ENCODE assay signal across 10 mouse cellular contexts in the genomic region with DNA sequence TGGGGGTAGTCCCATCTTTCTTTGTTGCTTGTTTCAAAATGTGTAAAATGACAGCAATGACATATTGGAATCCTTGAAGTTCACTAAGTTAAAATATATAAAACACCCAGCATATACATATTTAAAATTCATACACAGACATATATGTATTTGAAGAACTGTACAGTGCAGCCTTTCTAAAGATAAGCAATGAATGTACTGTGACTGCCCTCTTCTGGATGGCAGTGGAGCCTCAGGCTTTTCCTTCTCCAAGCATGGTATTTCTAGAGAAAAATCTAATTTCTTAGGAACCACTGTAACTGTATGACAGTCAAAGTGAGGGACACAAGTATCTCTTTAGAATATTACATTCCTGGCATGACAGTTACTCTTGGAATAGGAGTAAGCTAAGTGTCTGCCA.
DNase-seq lines count a peak whose midpoint lies in the region; ATAC-seq and TF ChIP-seq lines count a peak whose summit lies in the region.
"Had no signal": no experiment of that assay in that cellular context is flagged by ENCODE, and none has a peak within 500 bp of the region (broad histone marks: within the 10 kb centered on the region; RNA-seq: fewer than 3 reads in every experiment).

No protein-coding gene starts in this region.

- no peak overlapping the region for H3K4me3 ChIP-seq in intestine, postnatal 0 days (ENCODE audit: low read depth, low read length)
- no peak overlapping the region for H3K4me3 ChIP-seq in intestine, embryonic 16.5 days (ENCODE audit: low read length)
- H3K4me3 ChIP-seq in thymus, adult 2 months (ENCODE audit: control insufficient read depth, insufficient read depth, low read length): no peak overlapping the region
- H3K4me3 ChIP-seq: embryonic facial prominence, embryonic 13.5 days; liver, embryonic 15.5 days had no signal

- no peak overlapping the region for H3K27ac ChIP-seq in intestine, postnatal 0 days (ENCODE audit: low read depth, low read length)
- H3K27ac ChIP-seq in intestine, embryonic 16.5 days (ENCODE audit: low read length): no peak overlapping the region
- H3K27ac ChIP-seq in thymus, adult 2 months (ENCODE audit: control insufficient read depth, insufficient read depth, low read length): no peak overlapping the region
- H3K27ac ChIP-seq: embryonic facial prominence, embryonic 13.5 days; liver, embryonic 15.5 days had no signal

- H3K27me3 ChIP-seq in intestine, postnatal 0 days (replicated peaks; ENCODE audit: control insufficient read depth, insufficient read depth, low read length): no peaks in the 10 kb centered on the region
- H3K27me3 ChIP-seq in intestine, embryonic 16.5 days (replicated peaks; ENCODE audit: control insufficient read depth, insufficient read depth, low read length): no peaks in the 10 kb centered on the region
- H3K27me3 ChIP-seq in thymus, adult 2 months (ENCODE audit: control insufficient read depth, insufficient read depth, low read length): no peaks in the 10 kb centered on the region
- H3K27me3 ChIP-seq: embryonic facial prominence, embryonic 13.5 days; liver, embryonic 15.5 days had no signal

- ATAC-seq in intestine, postnatal 0 days: no peak
- no peak for ATAC-seq in intestine, embryonic 16.5 days

- intact Hi-C loops in left cerebral cortex, postnatal 14 days (cut with DNase I): loop anchor here (2.0 kb wide), 1 partner anchor 280 kb away; no protein-coding TSS in a partner anchor

- H3K4me2 ChIP-seq in intestine, postnatal 0 days (replicated peaks; ENCODE audit: low read depth): no peak overlapping the region
- H3K4me2 ChIP-seq in intestine, embryonic 16.5 days (ENCODE audit: low read depth, low read length): no peak overlapping the region
- H3K4me2 ChIP-seq: embryonic facial prominence, embryonic 13.5 days; liver, embryonic 15.5 days had no signal

- no peak for TF ChIP-seq POLR2A in thymus, adult 2 months (IDR thresholded peaks at IDR 0.05; ENCODE audit: control insufficient read depth, extremely low read depth, insufficient read depth, low read length, poor library complexity)

- no peaks in the 10 kb centered on the region for H3K9me3 ChIP-seq in intestine, postnatal 0 days (ENCODE audit: control insufficient read depth)
- H3K9me3 ChIP-seq in intestine, embryonic 16.5 days (ENCODE audit: control insufficient read depth, low read length): no peaks in the 10 kb centered on the region
- H3K9me3 ChIP-seq: embryonic facial prominence, embryonic 13.5 days; liver, embryonic 15.5 days had no signal

- TF ChIP-seq CTCF in intestine, postnatal 0 days (IDR thresholded peaks at IDR 0.05; ENCODE audit: low read depth): peak; percentile 57
- TF ChIP-seq CTCF in thymus, adult 2 months (IDR thresholded peaks at IDR 0.05; ENCODE audit: borderline replicate concordance, control insufficient read depth, extremely low read depth, insufficient read depth, low read length, poor library complexity): no peak

- no peak overlapping the region for H3K9ac ChIP-seq in intestine, postnatal 0 days (ENCODE audit: low read depth, low read length)
- no peak overlapping the region for H3K9ac ChIP-seq in intestine, embryonic 16.5 days (ENCODE audit: low read depth, low read length)
- H3K9ac ChIP-seq: embryonic facial prominence, embryonic 13.5 days; liver, embryonic 15.5 days had no signal

- no peaks in the 10 kb centered on the region for H3K4me1 ChIP-seq in intestine, postnatal 0 days (replicated peaks; ENCODE audit: control insufficient read depth, insufficient read depth, low read length)
- H3K4me1 ChIP-seq in intestine, embryonic 16.5 days (ENCODE audit: control insufficient read depth, insufficient read depth, low read length): no peaks in the 10 kb centered on the region
- H3K4me1 ChIP-seq in thymus, adult 2 months (replicated peaks; ENCODE audit: control insufficient read depth, insufficient read depth, low read length): no peaks in the 10 kb centered on the region
- H3K4me1 ChIP-seq: embryonic facial prominence, embryonic 13.5 days; liver, embryonic 15.5 days had no signal

- DNase-seq in 416B (ENCODE audit: low read depth): peak; percentile 25
- DNase-seq in NIH3T3 (ENCODE audit: low read depth): peak; percentile 4
- peak; percentile 15 to 35 for DNase-seq in left cerebral cortex, postnatal 14 days (ENCODE audit: low spot score in 2 of 2)
- no peak for DNase-seq in thymus, adult 2 months
- no peak for DNase-seq in cerebellum, adult 9-11 months
- DNase-seq: thymus, adult 18-20 months had no signal

- H3K36me3 ChIP-seq in intestine, postnatal 0 days (ENCODE audit: control insufficient read depth, insufficient read depth): no peaks in the 10 kb centered on the region
- H3K36me3 ChIP-seq in intestine, embryonic 16.5 days (ENCODE audit: control insufficient read depth, insufficient read depth, low read length): no peaks in the 10 kb centered on the region
- no peaks in the 10 kb centered on the region for H3K36me3 ChIP-seq in thymus, adult 2 months (ENCODE audit: control insufficient read depth, insufficient read depth, low read length)
- H3K36me3 ChIP-seq: embryonic facial prominence, embryonic 13.5 days; liver, embryonic 15.5 days had no signal

Comparison
In these comparisons a context has a peak if more than half of its experiments do, and no peak if none do; other contexts are left out.
1. DNase-seq: peak in 416B (single experiment), NIH3T3 (single experiment) and left cerebral cortex, postnatal 14 days (2 of 2); none in thymus, adult 2 months (single experiment) and cerebellum, adult 9-11 months (single experiment).